Mouse (Mus musculus) olfactory bulb, adult 2 months (tissue): ENCODE results near the gene Myl6.

Source experiments
- CTCF ChIP-seq: fragments of 200-500 bp; IDR thresholded peaks from 2 replicates; pipeline ENCODE4 v1.5.1; 2012; ENCODE audit warnings: low read depth, mild to moderate bottlenecking, low read length, moderate library complexity; ENCODE audit not compliant: insufficient read depth
- POLR2A ChIP-seq: fragments of 200-500 bp; IDR thresholded peaks from 2 replicates; pipeline ENCODE4 v1.6.1; 2012; ENCODE audit warnings: mild to moderate bottlenecking, low read depth, low read length, moderate library complexity; ENCODE audit not compliant: insufficient read depth

- TF ChIP-seq POLR2A (no peak), CTCF (no peak)
Observed at GRCm38 (mm10) chr10:128489785-128490184, 4.2 kb downstream of the Myl6 start.
